Mouse (Mus musculus) liver, adult 2 months (tissue): Measurements from ENCODE around the gene Arl4a. TPM values are rescaled to one million over a fixed set of nuclear protein-coding genes. Genes with fewer than 3 reads are reported as not detected.

ENCODE experiments used
- DNase-seq: peaks from one replicate; pipeline ENCODE4 v3.0.0-alpha.2; 2011; ENCODE audit warnings: low read depth, low spot score; ENCODE audit errors: extremely low read depth
- H3K27ac ChIP-seq: fragments of 200-500 bp; replicated peaks from 2 replicates; pipeline ENCODE4 v1.5.1; 2012; ENCODE audit warnings: low read depth, mild to moderate bottlenecking, control low read depth, inconsistent platforms, low read length; ENCODE audit not compliant: insufficient read depth
- H3K27me3 ChIP-seq: fragments of 200-500 bp; 2 replicates; pipeline ENCODE4 v1.6.1; 2012; ENCODE audit warnings: mild to moderate bottlenecking, moderate library complexity, low read length, inconsistent platforms; ENCODE audit not compliant: control insufficient read depth, insufficient read depth
- H3K36me3 ChIP-seq: fragments of 200-500 bp; 2 replicates; pipeline ENCODE4 v1.6.1; 2012; ENCODE audit warnings: low read length, inconsistent platforms; ENCODE audit not compliant: control insufficient read depth, insufficient read depth
- H3K4me1 ChIP-seq: fragments of 200-500 bp; 2 replicates; pipeline ENCODE4 v1.6.1; 2011; ENCODE audit warnings: low read length; ENCODE audit not compliant: control insufficient read depth, insufficient read depth
- H3K4me3 ChIP-seq: fragments of 200-500 bp; 2 replicates; pipeline ENCODE4 v1.5.1; 2011; ENCODE audit warnings: low read depth, mild to moderate bottlenecking, control low read depth, low read length, moderate library complexity; ENCODE audit not compliant: insufficient read depth
- H3K79me2 ChIP-seq: fragments of 200-500 bp; 2 replicates; pipeline ENCODE4 v1.6.1; 2012; ENCODE audit warnings: inconsistent platforms, mild to moderate bottlenecking, low read length, moderate library complexity; ENCODE audit not compliant: control insufficient read depth, insufficient read depth
- H3K9ac ChIP-seq: fragments of 200-500 bp; 2 replicates; pipeline ENCODE4 v1.6.1; 2012; ENCODE audit warnings: low read depth, mild to moderate bottlenecking, control low read depth, inconsistent platforms, low read length
- CTCF ChIP-seq: fragments of 200-500 bp; IDR thresholded peaks from 2 replicates; pipeline ENCODE4 v1.5.1; 2011; ENCODE audit warnings: low read depth, low read length, control low read depth
- POLR2A ChIP-seq: fragments of 200-500 bp; IDR thresholded peaks from 2 replicates; pipeline ENCODE4 v1.6.1; 2011; ENCODE audit warnings: low read length, control low read depth; ENCODE audit not compliant: insufficient read depth; ENCODE audit errors: extremely low read depth
- WGBS: fragments of 180-500 bp; shearing (Covaris S2); methylation state at CpG from one replicate; pipeline ENCODE4 v1.1.7; 2018; 5-methylcytosine and 5-hydroxymethylcytosine counted together
- polyA plus RNA-seq: library from polyadenylated mRNA; depleted of rRNA; stranded (reverse); fragments of >200 nt; gene quantifications from 2 replicates; pipeline ENCODE4 v1.2.3, GENCODE M21; 2012
- total RNA-seq: library from RNA; depleted of rRNA; stranded (reverse); fragments of >200 nt; gene quantifications from 2 replicates; pipeline ENCODE4 v1.2.3, GENCODE M21; 2014

Gene Arl4a
- total and polyA plus RNA-seq, 2 experiments: 7.3 to 12.4 TPM

DNA sequence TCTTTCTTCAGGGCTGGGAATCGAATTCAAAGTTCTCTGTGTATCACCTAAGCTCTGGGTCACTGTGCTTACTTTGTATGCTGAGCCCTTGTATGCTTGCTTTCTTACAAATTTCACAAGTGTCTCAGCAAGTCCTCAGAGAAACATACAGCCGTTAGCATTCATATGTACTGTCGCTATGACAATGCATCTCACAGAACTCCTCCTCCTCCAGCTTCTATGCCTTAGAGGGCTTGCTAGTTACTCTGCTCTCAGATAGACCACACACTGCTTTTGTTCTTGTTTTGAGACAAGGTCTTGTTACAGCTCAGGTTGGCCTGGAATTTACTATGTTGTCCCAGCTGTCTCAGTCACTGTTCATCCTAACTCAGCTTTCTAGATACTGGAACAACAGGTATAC lies 15.5 kb downstream of the Arl4a start:
- 97% methylated on average over 3 of the region's 3 CpGs for WGBS
- Histone ChIP-seq H3K4me3 (no peak overlapping the region), H3K9ac (no peak overlapping the region), H3K27me3 (no peaks in the 10 kb centered on the region), H3K4me1 (peaks cover 14% of the 10 kb centered on the region), H3K79me2 (no peaks in the 10 kb centered on the region; the same call in 1 of the 2 replicates), H3K36me3 (no peaks in the 10 kb centered on the region), H3K27ac (no peak overlapping the region)
- TF ChIP-seq POLR2A (no peak), CTCF (no peak)
- no peak for DNase-seq

DNA sequence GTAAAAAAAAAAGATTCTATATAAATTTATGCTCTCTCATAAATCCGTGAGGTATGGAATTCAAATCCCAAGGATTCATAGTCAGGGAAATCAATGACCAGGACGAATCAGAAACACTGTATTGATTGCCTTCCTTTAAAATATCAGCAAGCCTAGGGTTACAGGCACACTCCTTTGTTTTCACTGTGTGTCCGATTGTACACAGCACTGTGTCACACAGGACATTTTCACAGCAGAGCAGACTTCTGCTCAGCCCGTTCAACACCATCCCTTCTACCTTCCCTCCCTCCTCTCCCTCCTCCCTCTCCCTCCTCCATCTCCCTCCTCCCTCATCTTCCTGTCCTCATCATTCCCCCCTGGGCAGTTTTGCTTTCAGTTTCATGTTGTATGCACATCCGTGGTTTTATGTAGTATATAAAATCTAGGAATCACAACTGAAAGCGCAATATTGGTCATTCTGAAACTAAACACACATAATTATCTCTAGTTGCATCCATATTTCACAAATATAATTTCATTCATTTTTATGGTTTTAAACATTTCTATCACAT lies 19.8 kb downstream of the Arl4a start:
- DNase-seq: no peak
- Histone ChIP-seq H3K4me3 (peak overlapping the region; percentile 22; the same call in 1 of the 2 replicates), H3K27me3 (no peaks in the 10 kb centered on the region), H3K79me2 (no peaks in the 10 kb centered on the region), H3K4me1 (peaks cover 14% of the 10 kb centered on the region), H3K36me3 (no peaks in the 10 kb centered on the region), H3K27ac (no peak overlapping the region), H3K9ac (no peak overlapping the region)
- no peak for TF ChIP-seq POLR2A
- TF ChIP-seq CTCF: no peak
- WGBS: 42% methylated on average over 6 of the region's 6 CpGs

DNA sequence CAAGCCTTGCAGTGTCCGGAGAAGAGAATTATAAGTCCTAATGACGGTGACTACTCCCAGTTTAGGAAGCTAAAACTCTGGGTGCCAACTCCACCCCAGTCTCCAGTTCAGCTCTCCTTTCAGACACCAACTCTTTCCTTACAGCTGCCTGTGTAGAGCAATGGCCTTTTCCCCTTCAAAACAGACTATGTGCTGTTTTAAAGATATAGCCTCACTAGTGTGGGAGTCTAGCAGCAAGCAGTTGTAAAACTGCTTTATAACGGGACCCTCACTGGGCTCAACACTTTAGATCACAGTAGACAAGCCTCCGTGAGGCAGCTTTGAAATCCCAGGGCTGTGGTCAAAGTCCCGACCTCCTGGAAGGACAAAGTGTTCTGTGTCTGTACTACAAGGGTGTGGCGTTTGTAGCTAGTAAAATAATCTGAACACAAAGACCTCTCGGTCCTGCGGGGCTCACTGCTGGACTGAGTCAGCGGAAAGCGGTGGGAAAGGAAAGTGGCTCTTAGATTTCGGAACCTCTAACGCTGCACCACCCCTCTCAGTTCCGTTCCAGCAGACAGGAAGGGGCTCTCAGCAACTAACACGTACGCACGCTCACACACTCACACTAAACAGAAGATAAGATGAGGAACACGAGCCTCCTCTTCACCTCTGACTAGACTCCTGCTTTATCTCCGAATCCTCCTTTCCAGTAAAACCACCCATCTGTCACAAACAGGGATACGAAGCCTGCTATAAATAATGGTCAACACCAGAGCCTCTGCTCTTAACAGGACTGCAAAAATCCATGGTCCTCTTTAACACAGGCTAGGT lies 21.0 kb downstream of the Arl4a start:
- H3K4me1 ChIP-seq: peaks cover 8% of the 10 kb centered on the region; the same call in 1 of the 2 replicates
- no peaks in the 10 kb centered on the region for H3K79me2 ChIP-seq
- TF ChIP-seq POLR2A (no peak), CTCF (no peak)
- 27% methylated on average over 19 of the region's 19 CpGs for whole genome bisulfite sequencing
- DNase-seq: peak; percentile 87
- no peaks in the 10 kb centered on the region for H3K27me3 ChIP-seq
- H3K4me3 ChIP-seq: peak overlapping the region; percentile 17
- H3K36me3 ChIP-seq: no peaks in the 10 kb centered on the region
- peak overlapping the region; percentile 50 for H3K9ac ChIP-seq
- peak overlapping the region; percentile 37 for H3K27ac ChIP-seq

DNA sequence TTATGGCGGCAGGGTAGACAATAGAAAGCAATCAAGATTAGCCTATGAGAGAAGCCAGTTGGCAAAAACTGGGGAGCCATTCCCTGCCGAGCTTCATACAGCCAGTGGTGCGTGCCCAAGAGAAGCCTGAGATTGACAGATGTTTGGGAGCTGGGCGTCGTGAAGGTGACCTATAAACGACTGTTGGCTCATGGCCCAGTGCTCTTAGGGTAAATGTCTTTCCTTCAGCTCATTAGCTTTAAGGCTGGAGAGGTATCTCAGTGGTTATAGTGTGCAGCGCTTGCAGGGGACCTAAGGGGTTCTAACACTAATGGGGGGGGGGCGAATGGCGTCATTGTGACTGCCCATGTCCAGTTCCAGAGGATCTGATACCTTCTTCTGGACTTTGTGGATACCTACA lies 21.8 kb downstream of the Arl4a start:
- no peak for DNase-seq
- H3K9ac ChIP-seq: no peak overlapping the region
- TF ChIP-seq CTCF (no peak), POLR2A (no peak)
- no peaks in the 10 kb centered on the region for H3K36me3 ChIP-seq
- H3K27me3 ChIP-seq: no peaks in the 10 kb centered on the region
- H3K4me3 ChIP-seq: no peak overlapping the region
- no peaks in the 10 kb centered on the region for H3K79me2 ChIP-seq
- WGBS: 90% methylated on average over 9 of the region's 9 CpGs
- no peak overlapping the region for H3K27ac ChIP-seq
- H3K4me1 ChIP-seq: peaks cover 8% of the 10 kb centered on the region; the same call in 1 of the 2 replicates

DNA sequence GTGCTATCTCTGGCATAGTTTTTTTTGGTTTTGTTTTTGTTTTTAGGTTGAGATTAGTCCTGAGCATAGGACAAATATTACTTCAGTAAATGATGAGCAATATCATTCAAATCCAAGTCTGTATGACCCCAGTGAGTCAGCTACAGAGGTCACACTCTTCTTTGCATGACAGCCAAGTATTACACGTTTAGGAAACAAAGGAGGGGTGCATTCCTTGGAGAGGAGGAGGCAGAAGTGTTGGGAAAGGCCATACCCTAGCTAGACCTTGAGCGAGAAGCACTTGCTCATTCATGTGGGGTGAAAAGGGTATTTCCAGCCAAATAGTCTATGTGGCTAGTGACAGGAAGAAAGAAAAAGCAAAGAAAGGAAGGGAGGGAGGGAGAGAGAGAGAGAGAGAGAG lies 28.0 kb downstream of the Arl4a start:
- Histone ChIP-seq H3K4me1 (no peaks in the 10 kb centered on the region), H3K4me3 (no peak overlapping the region), H3K79me2 (no peaks in the 10 kb centered on the region), H3K36me3 (no peaks in the 10 kb centered on the region), H3K9ac (no peak overlapping the region), H3K27me3 (no peaks in the 10 kb centered on the region), H3K27ac (no peak overlapping the region)
- no peak for TF ChIP-seq CTCF
- no peak for TF ChIP-seq POLR2A
- DNase-seq: no peak
- WGBS: 57% methylated on average over 2 of the region's 2 CpGs

DNA sequence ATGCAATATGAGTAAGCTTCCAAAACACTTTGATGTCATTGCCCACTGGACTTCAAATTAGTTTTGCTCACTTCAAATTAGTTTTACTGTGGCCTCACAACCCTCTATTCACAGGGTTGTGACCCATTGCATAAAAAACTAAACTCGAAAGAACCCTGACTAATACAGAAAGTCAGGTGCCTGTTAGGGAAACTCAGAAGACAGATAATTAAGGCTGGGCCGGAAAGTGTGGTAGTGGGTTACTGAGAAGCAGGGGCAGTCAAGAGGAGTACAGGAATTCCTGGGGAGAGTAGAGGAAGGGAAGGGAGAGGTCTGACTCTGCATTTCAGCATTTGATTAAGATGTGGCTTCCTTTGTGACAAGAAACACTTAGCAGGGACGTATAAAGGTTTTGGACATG lies 29.4 kb downstream of the Arl4a start:
- Histone ChIP-seq H3K4me1 (no peaks in the 10 kb centered on the region), H3K27ac (no peak overlapping the region), H3K4me3 (no peak overlapping the region), H3K9ac (no peak overlapping the region), H3K27me3 (no peaks in the 10 kb centered on the region), H3K79me2 (no peaks in the 10 kb centered on the region), H3K36me3 (no peaks in the 10 kb centered on the region)
- DNase-seq: no peak
- no peak for TF ChIP-seq CTCF
- TF ChIP-seq POLR2A: no peak
- WGBS: 72% methylated on average over 3 of the region's 3 CpGs
